Mouse (Mus musculus): ENCODE measurements at regions not wholly inside any gene's neighbourhood (a gene's known extent, or its start where the extent isn't known, plus 50 kb on each side); places are given as distances from the start of the nearest gene placed in this dataset.
"Not testable (repeated sequence)": the region's sequence is repeated elsewhere in the genome, so short reads cannot be mapped to it uniquely, and the experiment has no call there.

DNA sequence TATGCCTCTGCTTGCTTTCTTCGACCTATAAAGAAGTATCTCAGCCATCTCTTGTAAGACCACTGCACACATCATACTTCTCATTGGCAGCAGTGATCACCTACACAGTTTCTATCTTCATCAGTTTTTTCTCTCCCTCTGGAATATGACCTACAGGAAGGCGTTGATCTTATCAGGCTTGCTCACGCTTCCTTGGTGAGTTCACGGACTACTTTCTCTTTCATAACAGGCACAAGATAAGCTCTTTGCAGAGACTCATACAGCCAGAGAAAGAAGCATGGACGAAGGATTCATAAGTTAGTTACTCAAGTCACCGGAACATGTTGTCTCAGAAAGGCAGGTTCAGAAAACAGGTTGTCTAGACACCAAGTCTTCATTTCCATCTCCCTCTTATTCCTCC, 136.7 kb upstream of the Tbl1xr1 start:
- DNase-seq (ENCODE audit: low spot score), result no peak

DNA sequence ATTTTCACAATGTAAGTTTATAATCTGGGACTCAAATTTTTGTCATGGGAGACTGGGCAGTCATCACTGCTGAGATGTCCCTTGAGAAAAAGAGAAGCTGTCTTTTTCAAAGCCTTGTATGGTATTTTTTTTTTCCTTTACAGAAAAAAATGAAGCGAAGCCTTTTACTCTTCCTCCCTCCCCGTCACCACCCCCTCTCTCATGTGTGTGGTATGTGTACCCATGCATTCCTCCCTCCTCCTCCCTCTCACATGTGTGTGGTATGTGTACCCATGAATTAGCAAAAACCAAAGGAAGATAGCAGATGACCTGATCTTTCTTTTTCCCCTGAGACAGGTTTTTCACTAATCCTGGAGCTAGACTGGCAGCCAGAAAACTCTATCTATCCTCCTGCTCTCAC, 134.9 kb upstream of the Tbl1xr1 start:
- peak; percentile 17 for DNase-seq (ENCODE audit: low spot score)

DNA sequence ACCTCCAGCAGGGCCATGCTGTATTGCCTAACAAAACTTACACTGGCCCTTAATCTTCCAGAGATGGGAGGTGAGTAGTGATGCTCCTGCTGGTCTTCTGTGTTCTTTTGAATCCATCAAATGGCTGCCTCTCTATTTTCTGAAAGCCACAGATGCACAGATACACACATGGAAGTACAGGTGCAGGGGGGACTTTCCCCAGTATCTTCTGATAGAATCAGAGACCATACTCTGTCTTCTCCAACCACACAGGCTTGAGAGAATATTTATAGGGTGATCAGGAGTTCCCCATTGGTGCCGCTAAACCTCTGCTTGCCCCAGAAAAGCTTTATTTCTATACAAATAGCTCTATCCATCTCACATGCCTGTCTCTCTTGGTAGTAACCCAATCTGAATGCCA, 133.5 kb upstream of the Tbl1xr1 start:
- DNase-seq (ENCODE audit: low spot score), result no peak

DNA sequence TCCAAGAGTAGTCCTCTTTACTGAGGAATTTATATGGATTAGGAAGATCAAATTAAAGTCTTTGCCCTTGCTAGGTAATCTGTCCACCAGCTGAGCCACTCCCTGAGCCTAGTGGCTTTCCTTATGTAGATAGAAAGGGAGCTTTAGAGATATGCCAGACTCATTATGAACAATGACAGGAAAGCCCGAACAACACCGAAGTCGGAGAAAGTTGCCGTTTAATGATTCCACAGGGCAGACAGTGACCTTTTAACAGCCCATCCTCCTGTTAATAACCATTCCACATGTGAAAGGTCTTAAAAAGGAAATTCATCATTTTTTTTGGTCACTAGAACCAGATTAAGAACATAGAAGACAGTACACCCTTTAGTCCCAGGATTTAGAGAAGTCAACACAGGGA, 130.7 kb upstream of the Tbl1xr1 start:
- no peak for DNase-seq (ENCODE audit: low spot score)

DNA sequence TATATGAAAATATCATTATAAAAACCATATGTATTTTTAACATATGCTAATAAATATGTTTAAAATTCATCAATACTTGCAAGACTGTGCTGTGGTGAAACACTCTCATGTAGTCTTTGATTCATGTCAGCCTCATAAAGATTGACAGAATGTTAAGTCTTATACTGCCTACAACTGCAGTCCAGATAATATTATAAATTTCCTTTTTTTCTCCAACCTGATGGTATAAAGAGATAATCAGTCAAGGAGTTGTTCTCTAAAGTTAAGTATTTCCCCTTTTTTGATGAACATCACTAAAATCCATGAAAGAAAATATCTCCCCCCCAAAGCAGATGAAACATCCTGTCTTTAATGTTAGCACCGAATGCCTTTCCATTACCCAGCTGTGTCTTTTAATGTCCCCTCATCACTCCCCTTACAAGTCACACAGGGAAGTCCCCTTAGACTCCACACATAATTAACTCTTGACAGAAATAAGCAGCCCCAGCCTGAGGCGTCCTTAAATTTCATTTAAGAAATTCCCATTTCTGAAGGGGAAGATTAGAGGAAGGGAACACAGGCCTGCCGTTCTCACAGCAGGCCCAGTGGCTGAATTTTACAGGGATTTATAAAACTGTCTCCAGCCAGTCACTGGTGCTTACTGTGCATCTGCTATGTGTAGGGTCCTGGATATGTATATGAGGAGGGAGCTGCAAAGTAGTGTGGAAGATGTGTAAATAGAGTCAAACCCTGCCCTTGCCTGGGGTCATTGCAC, 129.0 kb upstream of the Tbl1xr1 start:
- no peak for DNase-seq (ENCODE audit: low spot score)

DNA sequence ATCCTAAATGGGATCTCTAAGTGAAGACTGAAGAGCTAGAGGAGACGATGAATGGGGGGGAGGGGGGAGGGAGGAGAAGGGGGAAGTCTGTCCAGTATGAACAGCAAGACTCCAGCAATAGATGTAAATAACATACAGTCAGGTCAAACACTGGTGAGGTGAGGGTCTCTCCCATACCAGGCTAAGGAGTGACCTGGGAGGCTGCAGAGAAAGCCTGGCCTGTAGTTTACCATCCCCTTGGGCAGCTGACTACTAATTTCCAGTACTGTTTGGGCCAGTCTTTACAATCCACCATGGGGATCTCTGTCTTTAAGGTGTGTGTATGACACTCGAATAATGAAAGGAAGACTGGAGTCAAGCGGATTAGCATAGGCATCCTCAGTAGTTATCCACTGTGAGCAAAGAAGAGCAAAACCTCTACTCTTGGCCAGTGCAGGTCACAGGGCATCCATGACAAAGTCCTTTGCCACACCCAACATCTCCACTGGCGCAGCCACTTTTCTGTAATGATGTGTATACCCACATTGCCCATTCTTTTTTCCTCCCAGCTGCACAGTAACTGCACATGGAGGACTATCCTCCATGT, 128.3 kb upstream of the Tbl1xr1 start:
- no peak for DNase-seq (ENCODE audit: low spot score)

DNA sequence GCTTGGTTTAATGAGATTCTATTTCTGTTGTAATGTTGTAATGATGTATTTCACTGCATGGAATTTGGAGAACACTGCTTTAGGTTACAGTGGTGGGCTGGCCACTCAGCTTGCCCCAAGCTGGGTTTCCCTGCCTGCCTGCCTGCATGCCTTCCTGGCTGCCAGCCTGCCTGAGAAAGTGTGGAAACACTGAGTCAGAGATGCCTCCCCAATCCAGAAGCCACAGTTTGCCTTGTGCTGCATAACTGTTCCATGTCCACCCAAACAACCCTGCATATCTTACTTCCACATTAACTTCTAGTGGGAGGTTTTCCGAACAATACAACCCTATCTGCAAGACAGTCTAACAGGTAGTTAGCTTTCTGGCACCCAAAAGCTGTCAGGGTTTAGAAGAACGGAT, 127.0 kb upstream of the Tbl1xr1 start:
- no peak for DNase-seq (ENCODE audit: low spot score)

DNA sequence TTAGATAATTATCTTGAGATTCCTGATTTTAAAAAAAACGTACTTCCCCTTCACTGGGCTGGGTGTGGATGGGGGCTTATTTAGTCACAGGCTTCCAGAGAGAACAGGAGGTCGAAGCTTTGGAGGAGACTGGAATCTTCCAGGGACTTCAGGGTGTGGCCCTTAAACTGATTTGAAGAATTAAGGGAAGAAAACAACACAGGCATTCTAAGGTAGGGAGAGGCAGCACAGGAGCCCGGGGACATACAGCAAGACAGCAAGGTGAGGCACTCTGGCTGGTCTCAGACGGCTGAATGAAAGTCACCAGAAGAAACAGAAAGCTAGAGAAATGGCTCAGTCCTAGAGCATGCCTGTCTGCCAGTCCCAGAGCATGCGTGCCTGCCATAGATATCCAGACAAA, 125.9 kb upstream of the Tbl1xr1 start:
- no peak for DNase-seq (ENCODE audit: low spot score)

DNA sequence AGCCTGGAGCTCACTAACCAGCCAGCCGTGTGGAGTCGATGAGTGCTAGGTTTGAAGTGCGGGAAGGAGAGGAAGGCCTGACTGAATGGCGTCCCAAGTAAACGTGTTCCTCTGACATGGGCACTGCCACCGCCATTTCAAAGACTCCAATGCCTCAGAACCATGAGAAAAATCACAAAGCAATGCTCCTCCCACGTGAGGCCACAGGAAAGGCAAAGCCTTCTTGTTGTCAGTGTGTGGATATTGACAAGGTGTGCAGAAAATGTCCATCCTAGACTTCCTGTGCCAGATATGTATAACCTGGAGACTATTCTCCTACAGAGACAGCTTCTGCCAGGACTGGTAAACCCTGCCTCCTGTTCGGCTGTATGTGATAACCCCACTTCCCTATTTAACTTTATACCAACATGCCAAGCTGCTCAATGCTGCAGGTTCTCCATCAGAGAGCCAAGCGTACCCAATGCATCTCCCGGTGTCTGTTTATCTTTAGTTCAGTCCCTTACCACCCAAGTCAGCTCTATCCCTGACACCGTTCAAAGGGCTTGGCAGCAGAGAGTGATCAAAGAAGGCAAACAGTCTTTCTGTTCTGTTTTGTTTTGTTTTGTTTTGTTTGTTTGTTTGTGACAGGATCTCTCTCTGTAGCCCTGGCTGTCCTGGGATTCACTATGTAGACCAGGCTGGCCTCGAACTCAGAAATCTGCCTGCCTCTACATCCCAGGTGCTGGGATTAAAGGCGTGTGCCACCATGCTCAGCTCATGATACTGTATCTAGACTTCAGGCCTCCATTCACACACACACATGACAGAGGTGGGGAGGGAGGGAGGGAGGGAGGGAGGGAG, 124.8 kb upstream of the Tbl1xr1 start:
- DNase-seq (ENCODE audit: low spot score), result no peak

DNA sequence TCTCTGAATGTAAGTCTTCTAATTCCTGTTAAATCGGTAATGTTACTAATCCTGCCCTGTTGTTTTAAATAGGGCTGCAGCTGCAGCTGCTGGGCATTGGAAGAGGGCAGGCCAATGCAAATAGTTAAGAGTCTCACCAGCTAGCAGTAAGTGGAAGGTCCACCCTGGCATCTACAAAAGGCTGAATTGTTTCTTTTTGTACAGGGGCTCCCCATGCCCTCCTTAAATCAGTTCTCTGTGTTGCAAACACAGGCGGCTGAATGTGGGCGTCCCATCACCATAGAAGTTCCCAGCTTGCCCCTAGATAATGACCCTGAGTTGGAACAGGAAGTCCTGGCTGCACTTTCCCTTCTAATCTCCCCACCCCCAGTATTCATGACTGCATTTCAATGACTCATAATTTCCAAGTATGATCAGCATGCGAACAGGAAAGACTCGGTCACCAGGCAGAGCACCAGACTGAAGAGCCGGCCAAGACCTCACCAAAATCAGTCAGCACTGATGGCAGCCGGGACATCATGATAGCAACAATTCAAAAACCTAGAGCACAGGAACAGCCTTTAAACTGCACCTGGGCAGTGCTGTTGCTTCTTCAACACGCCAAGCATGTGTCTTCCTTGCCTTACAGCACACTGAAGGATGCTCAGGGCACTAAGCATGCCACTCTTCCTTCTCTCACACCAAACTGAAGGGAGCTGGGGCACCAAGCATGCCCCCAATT, 123.6 kb upstream of the Tbl1xr1 start:
- DNase-seq (ENCODE audit: low spot score), result peak; percentile 54

DNA sequence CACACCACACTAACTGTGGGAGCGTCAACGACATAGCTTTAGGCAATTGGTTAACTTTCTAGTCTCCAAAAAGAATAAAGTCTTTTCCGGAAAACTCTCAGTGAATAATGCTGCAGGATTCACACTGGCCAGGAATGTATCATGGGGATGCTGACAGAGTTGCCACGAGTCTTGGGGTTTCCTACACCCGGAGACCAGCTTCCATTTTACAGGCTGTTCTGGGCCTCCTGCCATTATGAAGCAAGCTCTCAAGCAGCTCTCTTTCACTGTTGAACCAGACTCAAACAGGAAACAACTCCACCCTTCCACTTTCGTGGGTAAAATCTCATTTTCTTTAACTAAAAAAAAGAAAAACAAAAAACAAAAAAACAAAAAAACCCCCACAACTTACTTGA, 123.0 kb upstream of the Tbl1xr1 start:
- no peak for DNase-seq (ENCODE audit: low spot score)

DNA sequence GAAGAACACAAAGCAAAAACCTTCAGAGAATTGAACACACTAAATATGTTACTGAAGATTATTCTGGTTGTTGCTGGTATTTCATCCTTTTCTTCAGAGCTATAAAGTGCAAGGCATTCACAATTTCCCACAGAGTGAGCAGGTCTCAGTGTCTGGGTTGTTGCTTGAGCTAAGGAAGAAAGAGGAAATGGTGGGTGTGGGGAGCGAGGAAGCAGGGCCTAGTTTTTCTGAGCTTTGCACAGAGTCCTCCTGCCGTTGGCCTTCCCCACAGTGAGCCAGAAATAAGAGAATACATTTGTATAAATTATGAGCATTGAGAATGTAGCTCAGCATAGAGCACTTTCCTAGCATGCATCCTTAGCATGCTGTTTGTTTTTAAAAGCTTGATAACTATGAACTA, 120.8 kb upstream of the Tbl1xr1 start:
- no peak for DNase-seq (ENCODE audit: low spot score)

DNA sequence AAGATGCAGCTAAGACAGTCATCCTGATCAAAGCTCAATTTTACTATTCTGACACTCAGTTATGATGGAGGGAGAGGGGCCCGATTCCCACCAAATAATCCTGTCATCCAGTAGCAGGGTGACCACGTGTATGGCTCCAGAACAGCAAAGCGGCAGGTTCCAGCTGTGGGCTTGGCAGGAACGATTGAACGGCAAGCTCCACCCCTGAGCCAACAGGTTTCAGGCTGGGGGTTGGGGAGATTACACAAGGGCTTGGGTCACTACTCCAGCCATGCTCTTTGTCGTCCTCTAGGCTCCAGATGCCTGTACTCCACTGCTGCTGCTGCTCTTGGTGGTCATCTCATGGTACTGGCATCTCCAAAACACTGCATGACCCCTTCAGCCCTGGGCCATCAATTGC, 119.3 kb upstream of the Tbl1xr1 start:
- DNase-seq (ENCODE audit: low spot score), result not testable (repeated sequence)

DNA sequence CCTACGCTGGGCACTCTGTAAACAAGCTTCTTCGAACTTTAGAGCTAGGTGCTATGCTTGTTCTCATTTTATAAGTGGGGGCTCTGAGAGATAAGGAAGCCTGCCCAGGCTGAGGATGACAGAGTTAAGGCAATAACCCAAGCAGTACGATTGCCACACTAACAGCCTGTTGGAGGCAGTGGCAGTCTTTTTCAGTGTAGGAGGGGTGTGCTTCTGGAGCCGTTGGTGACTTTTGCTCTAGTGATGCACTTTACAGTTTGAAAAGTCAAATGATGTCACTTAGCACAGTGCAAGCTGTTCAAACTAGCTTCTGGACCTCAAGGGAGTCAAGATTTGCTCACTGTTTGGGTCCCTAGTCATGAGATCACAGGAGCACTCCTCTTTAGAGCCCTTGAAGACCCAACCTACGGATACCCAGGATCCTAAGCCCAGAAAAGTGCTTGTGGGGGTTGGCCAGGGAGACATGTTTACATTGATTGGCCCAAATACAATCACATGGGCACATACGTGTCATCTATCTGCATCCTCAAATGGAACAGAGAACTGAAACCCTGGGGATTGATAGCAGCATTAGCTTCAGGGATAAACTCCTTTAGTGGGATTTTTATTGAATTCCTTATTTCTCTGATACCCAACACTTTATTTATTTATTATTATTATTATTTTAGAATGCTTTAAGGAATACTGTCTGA, 117.7 kb upstream of the Tbl1xr1 start:
- no peak for DNase-seq (ENCODE audit: low spot score)

DNA sequence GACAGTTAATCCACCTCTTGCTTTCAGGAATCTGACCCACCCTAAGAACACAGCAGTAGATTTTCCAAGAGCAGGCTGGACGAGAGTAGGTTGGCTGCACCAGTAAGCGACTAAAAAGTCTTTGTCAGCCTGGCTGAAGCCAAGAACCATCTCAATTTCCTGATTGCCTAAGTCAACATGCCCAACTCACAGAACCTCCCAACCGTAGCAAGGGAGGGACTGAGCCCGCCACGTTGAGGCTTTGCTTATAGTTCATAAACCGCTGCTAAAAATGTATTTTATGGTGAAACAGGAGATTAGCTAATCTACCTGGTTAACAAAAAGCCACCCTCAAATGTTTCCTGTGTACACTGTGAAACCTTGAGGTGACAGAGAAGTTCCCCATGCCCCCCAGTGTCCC, 115.4 kb upstream of the Tbl1xr1 start:
- DNase-seq (ENCODE audit: low spot score), result no peak

DNA sequence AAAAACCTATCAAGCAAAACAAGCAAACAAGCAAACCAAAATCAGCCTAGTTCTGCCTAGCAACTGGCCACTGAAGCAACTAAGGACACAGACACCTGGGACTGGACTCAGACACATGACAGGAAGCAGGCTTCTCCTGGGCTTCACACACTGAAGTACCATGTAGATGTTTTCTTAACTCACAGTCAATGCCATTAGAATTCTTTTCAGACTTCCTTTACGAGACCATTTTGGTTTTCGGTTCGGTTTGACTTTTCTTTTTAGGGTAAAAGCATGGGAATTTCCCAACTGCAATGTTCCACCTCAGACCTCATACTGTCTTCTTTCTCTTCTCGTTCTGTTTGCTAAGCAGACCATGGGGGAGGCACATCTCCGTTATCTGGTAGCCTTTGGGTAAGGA, 114.7 kb upstream of the Tbl1xr1 start:
- DNase-seq (ENCODE audit: low spot score), result no peak

DNA sequence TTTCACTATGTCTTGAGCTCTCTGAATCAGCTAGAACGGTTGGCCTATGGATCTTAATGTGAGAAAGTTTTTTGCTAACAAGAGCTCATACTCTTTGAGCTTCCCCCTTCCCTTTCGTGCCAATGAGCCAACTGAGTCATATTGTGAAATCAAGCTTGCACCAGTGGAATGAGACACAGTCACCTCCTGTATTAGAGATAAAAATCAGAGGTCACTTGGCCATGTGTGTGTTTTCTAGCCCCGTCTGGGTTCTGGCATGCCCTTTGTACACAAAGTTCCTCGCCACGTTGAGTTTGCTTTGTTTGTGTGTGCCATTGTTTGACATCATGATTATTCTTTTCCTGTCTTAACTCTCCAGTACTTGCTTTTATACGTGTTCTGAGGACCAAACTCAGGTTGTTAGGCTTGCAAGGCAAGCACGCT, 114.1 kb upstream of the Tbl1xr1 start:
- DNase-seq (ENCODE audit: low spot score), result no peak

DNA sequence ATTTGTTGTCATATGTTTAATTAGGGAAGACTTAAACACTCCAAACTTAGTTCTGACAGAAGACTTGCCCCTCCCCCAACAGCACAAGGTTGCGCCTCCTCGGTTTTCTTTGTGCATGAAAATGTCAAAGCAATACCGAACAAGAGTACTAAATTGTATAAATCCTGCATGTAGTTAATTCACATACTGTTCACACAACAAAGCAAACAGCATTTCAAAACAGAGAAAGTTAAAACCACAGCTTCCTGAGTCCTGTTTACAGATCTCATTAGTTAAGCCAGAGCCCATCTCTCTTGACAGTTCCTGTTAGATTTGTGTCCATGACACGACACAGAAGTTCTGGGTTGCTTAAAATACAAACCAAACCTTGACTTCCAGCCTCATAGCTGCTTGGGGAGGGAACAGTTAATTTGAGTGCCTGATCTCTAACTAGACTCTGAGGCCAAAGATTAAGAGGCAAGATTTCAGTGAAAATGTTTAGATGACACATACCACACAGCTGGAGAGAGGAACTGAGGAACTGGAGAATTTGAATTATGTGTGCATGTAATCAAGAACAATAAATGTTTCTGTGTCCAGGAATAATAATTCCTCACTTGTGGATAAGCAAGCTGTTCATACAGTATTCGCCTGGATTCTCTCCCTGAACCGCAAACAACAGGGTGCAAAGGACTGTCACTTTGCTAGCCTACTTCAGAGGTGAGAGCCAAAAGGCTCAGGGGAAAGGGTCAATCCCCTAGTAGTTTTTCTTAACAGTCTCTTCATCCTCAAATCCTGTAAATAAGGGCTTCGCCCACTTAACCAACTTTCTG, 113.3 kb upstream of the Tbl1xr1 start:
- no peak for DNase-seq (ENCODE audit: low spot score)

DNA sequence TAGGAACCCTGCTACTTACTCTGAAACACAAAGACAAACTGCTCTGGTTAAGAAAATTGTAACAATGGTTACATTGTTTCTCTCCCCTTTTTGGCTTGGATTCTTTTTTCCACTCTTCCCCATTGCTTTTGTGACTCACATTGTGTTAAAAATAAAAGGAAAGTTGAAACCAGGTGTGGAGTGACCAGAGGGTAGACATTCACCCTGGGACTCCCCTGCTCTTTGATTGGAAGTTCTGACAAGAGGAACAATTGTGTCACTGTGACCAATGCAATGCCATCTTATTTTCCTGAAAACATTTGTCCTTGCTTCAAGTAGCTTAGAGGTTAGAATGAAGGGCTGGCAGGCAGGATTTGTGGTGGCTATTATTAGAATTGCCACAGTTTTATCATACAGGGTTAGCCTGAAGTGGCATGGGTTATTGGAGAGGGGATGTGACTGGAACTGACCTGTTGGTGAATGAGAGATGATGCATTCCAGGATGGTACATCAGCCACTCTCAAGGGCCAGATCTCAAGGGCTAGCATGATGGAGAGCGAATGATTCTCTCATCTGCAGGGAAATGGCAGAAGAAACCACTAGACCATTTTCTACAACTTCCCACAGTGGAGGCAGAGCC, 112.6 kb upstream of the Tbl1xr1 start:
- no peak for DNase-seq (ENCODE audit: low spot score)

DNA sequence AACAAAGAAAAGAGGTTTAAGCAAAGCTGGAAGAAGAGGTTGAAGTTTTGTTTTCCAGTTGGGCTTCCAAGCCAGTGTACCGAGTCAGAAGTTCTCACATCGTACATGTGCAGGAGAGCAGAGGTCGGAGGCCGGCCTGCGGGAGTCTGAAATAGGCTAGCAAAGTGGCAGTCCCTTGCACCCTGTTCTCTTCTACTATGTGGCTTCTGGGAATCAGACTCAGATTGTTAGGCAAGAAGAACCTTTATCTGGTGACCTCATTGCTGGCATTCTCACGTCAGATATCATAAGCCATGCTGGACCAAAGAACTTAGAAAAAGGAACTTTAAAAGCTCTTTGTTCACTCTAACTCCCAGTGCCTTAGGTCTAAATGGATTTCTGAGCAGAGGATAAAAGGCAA, 112.0 kb upstream of the Tbl1xr1 start:
- DNase-seq (ENCODE audit: low spot score), result no peak

DNA sequence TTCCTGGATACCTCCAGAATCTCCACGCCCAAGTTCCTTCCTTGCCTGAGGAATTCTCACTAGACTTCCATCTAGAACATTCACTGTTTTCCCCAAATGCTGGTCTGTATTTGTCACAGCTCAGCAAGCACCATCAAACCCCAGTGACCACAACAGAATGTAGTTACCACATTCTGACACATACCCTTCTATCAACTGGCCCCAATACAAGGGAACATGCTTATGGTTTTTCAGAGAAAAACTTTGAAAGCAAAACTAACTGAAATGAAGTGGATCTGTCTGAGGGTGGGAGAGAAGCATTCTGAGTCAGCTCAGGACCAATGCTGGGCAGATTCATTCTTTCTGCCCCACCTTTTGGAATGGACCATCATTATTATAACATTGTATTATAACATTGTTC, 110.9 kb upstream of the Tbl1xr1 start:
- no peak for DNase-seq (ENCODE audit: low spot score)
